Mouse (Mus musculus) embryonic facial prominence, embryonic 11.5 days (tissue): Measurements from ENCODE around the gene BC049730. TPM values are rescaled to one million over a fixed set of nuclear protein-coding genes. Genes with fewer than 3 reads are reported as not detected.
"Not testable (repeated sequence)": the region's sequence is repeated elsewhere in the genome, so short reads cannot be mapped to it uniquely, and the experiment has no call there.

Source experiments
- ATAC-seq: fragments of 200-750 bp; cut with Nextera tagmentation; replicated peaks from 2 replicates; pipeline ENCODE4 v1.8.0; 2017; ENCODE audit warnings: low read depth; ENCODE audit not compliant: insufficient number of reproducible peaks, low FRiP score, low TSS enrichment
- DNase-seq: peaks from one replicate; pipeline ENCODE4 v3.0.0-alpha.2; 2015; ENCODE audit warnings: low spot score
- H3K27ac ChIP-seq: fragments of 300-500 bp; sonication (generic); replicated peaks from 2 replicates; pipeline ENCODE4 v1.5.1; 2014; ENCODE audit warnings: mild to moderate bottlenecking, low read depth, low read length, control low read depth
- H3K27me3 ChIP-seq: fragments of 300-500 bp; sonication (generic); 2 replicates; pipeline ENCODE4 v1.6.1; 2014; ENCODE audit warnings: mild to moderate bottlenecking, low read length, moderate library complexity, mixed read lengths; ENCODE audit not compliant: control insufficient read depth, insufficient read depth
- H3K36me3 ChIP-seq: fragments of 300-500 bp; sonication (generic); replicated peaks from 2 replicates; pipeline ENCODE4 v1.6.1; 2014; ENCODE audit warnings: low read depth, mild to moderate bottlenecking, low read length, moderate library complexity, mixed read lengths; ENCODE audit not compliant: control insufficient read depth, insufficient read depth
- H3K4me1 ChIP-seq: fragments of 300-500 bp; sonication (generic); 2 replicates; pipeline ENCODE4 v1.6.1; 2014; ENCODE audit warnings: low read length, mixed read lengths; ENCODE audit not compliant: control insufficient read depth, insufficient read depth
- H3K4me2 ChIP-seq: fragments of 300-500 bp; sonication (generic); 2 replicates; pipeline ENCODE4 v1.6.1; 2014; ENCODE audit warnings: low read depth, mild to moderate bottlenecking, control low read depth, low read length, moderate library complexity
- H3K4me3 ChIP-seq: fragments of 300-500 bp; sonication (generic); 2 replicates; pipeline ENCODE4 v1.5.1; 2014; ENCODE audit warnings: low read depth, low read length, control low read depth
- H3K9ac ChIP-seq: fragments of 300-500 bp; sonication (generic); replicated peaks from 2 replicates; pipeline ENCODE4 v1.6.1; 2014; ENCODE audit warnings: mild to moderate bottlenecking, control low read depth, low read length
- H3K9me3 ChIP-seq: fragments of 300-500 bp; sonication (generic); replicated peaks from 2 replicates; pipeline ENCODE4 v1.6.1; 2016; ENCODE audit warnings: mild to moderate bottlenecking, low read length, inconsistent platforms, mixed read lengths; ENCODE audit not compliant: control insufficient read depth
- WGBS: fragments of 180-500 bp; shearing (Covaris S2); extraction: QIAGEN DNeasy Blood & Tissue Kit; methylation state at CpG from one replicate; pipeline ENCODE4 v1.1.7; 2014; 5-methylcytosine and 5-hydroxymethylcytosine counted together
- polyA plus RNA-seq: library from polyadenylated mRNA; unstranded; fragments of >200 nt; fragmentation: Nextera tagmentation; extraction: Ambion mirVana; gene quantifications from 2 replicates; pipeline ENCODE4 v1.2.1, GENCODE M21; 2014

The BC049730 gene
- polyA plus RNA-seq, 1 experiment from 2014 or later = not detected

DNA sequence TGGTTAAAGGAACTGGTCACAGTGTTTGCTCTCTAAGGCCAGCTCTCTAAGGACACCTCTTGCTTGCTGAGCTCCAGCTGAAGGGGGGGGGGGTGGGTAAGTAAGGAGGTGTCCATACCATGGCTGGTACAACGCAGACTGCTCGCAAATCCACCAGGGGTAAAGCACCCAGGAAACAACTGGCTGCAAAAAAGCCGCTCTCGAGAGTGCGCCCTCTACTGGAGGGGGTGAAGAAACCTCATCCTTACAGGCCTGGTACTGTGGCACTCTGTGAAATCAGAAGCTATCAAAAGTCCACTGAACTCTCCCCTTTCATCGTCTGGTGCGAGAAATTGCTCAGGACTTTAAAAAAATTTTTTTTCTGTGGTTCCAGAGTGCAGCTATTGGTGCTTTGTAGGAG, 24.9 kb upstream of the BC049730 start:
- 85% methylated on average over 7 of the region's 7 CpGs for WGBS
- not testable (repeated sequence) for H3K4me3 ChIP-seq, H3K4me2 ChIP-seq, H3K9ac ChIP-seq, H3K36me3 ChIP-seq, H3K9me3 ChIP-seq, H3K27ac ChIP-seq, H3K27me3 ChIP-seq, DNase-seq, H3K4me1 ChIP-seq, ATAC-seq

DNA sequence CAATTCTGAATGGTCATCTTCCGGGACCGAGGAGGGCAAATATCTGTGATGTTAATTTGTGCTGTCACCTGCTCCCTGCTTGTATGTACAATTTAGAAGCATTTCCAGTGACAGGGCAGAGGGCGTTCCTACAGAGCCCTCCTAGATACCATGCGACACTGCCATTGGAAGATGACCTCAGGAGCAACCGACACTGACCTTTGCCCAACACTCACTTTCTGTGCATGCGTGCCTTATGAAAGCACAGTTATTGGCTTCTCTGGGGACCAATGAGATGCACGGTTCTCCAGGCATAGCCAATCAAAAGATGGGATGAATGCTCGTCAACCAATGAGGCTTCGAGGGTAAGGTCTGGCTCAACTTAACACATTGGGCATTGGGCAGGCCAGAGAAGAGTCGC, 21.5 kb upstream of the BC049730 start:
- not testable (repeated sequence) for H3K36me3 ChIP-seq, H3K9me3 ChIP-seq
- 89% methylated on average over 10 of the region's 10 CpGs for WGBS

DNA sequence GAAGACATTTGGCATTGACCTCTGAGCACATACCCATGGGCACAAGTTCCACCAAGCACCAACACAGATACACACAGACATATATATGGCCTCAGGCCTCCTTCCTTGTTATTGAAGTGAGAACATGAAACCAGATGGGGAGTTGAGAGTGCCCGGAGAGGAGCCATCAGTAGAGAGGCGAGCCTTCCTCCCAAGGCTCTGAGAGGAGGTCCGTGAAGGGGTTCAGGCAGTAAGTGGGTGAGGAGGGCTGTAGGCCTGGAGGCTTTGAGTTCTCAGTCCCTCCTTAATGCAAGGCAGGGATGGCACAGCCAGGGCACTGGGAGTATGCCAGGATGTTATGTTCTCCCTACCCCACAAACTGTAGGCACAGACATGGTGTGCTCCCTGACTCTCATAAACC, 16.3 kb upstream of the BC049730 start:
- H3K4me2 ChIP-seq, ATAC-seq, H3K27me3 ChIP-seq, H3K27ac ChIP-seq, DNase-seq, H3K9me3 ChIP-seq, H3K9ac ChIP-seq, H3K4me3 ChIP-seq, H3K36me3 ChIP-seq, H3K4me1 ChIP-seq: not testable (repeated sequence)
- 85% methylated on average over 2 of the region's 3 CpGs for WGBS

More for the DNA sequence above, 21.5 kb upstream of the BC049730 start:
- H3K27ac ChIP-seq, H3K4me3 ChIP-seq, ATAC-seq, H3K4me2 ChIP-seq, H3K27me3 ChIP-seq, DNase-seq, H3K4me1 ChIP-seq, H3K9ac ChIP-seq: not testable (repeated sequence)

DNA sequence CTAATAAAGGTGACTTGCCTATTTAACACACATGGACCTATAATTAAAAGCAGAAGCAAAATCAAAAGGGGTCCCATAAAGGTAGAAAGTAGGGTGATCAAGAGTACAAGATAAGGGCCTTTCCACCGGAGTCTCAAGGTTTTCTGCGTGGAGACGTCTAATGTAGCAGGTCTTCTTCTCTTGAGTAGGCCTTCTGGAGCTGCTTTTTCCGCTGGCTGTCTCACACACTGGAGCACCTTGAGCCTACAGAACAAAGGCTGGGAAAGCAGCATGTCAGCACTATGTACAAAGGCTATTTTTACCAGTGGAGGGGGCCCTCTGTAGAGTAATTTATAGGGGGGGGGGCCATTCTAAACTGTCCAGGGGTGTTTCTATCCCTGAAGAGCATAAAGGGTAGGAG, 11.2 kb upstream of the BC049730 start:
- 87% methylated on average over 4 of the region's 4 CpGs for WGBS
- H3K4me1 ChIP-seq, H3K36me3 ChIP-seq, ATAC-seq, DNase-seq, H3K4me3 ChIP-seq, H3K4me2 ChIP-seq, H3K9me3 ChIP-seq, H3K27me3 ChIP-seq, H3K27ac ChIP-seq, H3K9ac ChIP-seq: not testable (repeated sequence)

DNA sequence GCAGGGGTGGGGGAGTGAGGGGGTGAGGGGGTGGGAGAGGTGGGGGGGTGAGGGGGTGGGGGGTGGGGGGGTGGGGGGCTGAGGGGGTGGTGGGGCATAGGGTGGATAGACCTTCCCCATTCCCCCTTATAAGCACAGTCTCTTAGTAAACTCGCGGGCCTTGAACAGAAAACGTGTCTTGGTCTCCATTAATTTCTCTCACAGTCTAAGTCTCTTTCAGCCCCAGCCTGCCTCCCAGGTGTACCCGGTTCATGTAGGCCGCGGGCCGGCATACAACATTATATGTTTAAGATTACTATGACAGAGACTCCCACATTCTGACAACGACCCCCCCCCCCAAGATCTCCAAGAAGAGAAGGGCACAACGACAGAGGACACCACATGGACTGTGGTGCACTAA, 6.2 kb upstream of the BC049730 start:
- not testable (repeated sequence) for H3K4me3 ChIP-seq, H3K9me3 ChIP-seq, ATAC-seq, H3K4me1 ChIP-seq, DNase-seq, H3K36me3 ChIP-seq, H3K27ac ChIP-seq, H3K27me3 ChIP-seq, H3K4me2 ChIP-seq, H3K9ac ChIP-seq
- WGBS = 86% methylated on average over 9 of the region's 9 CpGs

GRCm38 (mm10) chr7:24715039-24715438, 6.0 kb downstream of the BC049730 start:
- ATAC-seq = no peak
- WGBS = 70% methylated on average over 6 of the region's 6 CpGs
- H3K4me1 ChIP-seq = no peaks in the 10 kb centered on the region
- H3K36me3 ChIP-seq = no peaks in the 10 kb centered on the region
- H3K27ac ChIP-seq = no peak overlapping the region
- H3K9ac ChIP-seq = no peak overlapping the region
- H3K9me3 ChIP-seq = no peaks in the 10 kb centered on the region
- H3K4me3 ChIP-seq = no peak overlapping the region
- DNase-seq = no peak
- H3K4me2 ChIP-seq = no peak overlapping the region
- H3K27me3 ChIP-seq = no peaks in the 10 kb centered on the region

- ATAC-seq, DNase-seq, H3K27me3 ChIP-seq, H3K4me2 ChIP-seq, H3K36me3 ChIP-seq, H3K9ac ChIP-seq, H3K27ac ChIP-seq, H3K4me1 ChIP-seq, H3K9me3 ChIP-seq, H3K4me3 ChIP-seq: not testable (repeated sequence)
- 90% methylated on average over 11 of the region's 11 CpGs for WGBS
These were observed 17.8 kb downstream of the BC049730 start, which contains the start of gene Gm4763 for GRCm38 (mm10) chr7:24726808-24727207. Gene Gm4763, minus strand, starts transcription at chr7:24726908.

DNA sequence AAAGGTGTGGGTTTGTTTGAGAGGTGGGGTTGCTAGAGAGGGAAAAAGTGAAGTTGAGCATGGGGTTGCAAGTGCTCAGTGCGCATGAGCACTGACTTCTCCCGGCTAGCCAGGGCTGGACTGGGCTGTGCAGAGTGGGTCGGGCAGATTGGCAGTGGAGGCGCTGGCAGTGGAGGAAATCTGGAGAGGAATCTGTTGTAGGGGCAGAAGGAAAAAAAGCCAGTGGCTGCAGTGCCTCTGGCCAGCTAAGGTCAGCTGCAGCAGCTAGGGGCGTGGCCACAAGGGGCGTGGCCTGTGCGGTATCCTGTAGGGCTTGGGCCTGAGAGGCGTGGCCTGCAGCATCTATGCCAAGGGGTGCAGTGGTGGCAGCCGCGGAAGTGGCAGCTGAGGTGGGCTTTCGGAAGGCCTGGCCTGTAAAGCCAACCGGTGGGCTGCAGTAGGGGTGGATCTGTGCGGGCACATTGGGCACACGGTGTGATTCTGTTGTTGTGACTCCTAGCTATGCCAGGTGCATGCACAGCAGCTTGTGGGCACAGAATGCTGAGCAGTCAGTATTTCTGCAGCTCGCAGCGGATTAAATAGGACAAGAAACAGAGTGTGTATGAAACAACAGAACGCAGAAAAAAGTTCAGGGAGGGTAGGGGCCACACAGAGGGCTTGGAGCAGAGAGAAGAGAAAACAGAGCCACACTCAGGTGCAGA, 27.1 kb downstream of the BC049730 start:
- ATAC-seq (0 out of 2 replicates have a peak, but pooled peaks have one; percentile 34), DNase-seq (peak; percentile 41)
- Histone ChIP-seq H3K9ac (no peak overlapping the region; the same call in 1 of the 2 replicates), H3K4me3 (no peak overlapping the region), H3K4me1 (no peaks in the 10 kb centered on the region), H3K9me3 (no peaks in the 10 kb centered on the region), H3K27ac (no peak overlapping the region), H3K4me2 (no peak overlapping the region; the same call in 1 of the 2 replicates), H3K27me3 (no peaks in the 10 kb centered on the region), H3K36me3 (no peaks in the 10 kb centered on the region)
- 15% methylated on average over 17 of the region's 17 CpGs for WGBS
